Mouse (Mus musculus) hindbrain, embryonic 11.5 days (tissue): ENCODE data around the gene Krt76. TPM values are rescaled to one million over a fixed set of nuclear protein-coding genes. Genes with fewer than 3 reads are reported as not detected.

Experiments
- polyA plus RNA-seq: library from polyadenylated mRNA; unstranded; fragments of >200 nt; fragmentation: Nextera tagmentation; extraction: Ambion mirVana; gene quantifications from 2 replicates; pipeline ENCODE4 v1.2.1, GENCODE M21; 2014

Krt76 gene
- polyA plus RNA-seq, 1 experiment from 2014 or later = not detected

Other genes starting within 250 kb of the Krt76 start
- not detected in 2 replicates for gene Gm5478, start 245.5 kb downstream of the Krt76 start, polyA plus RNA-seq
- gene Krt6b, start 212.6 kb downstream of the Krt76 start, polyA plus RNA-seq = not detected in 2 replicates
- not detected in 2 replicates for gene Krt6a, start 198.6 kb downstream of the Krt76 start, polyA plus RNA-seq
- 1.8 and 1.9 TPM in 2 replicates for gene Krt5, start 180.0 kb downstream of the Krt76 start, polyA plus RNA-seq
- gene Krt71, start 149.8 kb downstream of the Krt76 start, polyA plus RNA-seq = not detected in 2 replicates
- gene Krt72, start 106.5 kb downstream of the Krt76 start, polyA plus RNA-seq = 0.10 TPM in 1 of 2 replicates, not detected in the other
- 0.08 and 0.24 TPM in 2 replicates for gene Krt73, start 90.6 kb downstream of the Krt76 start, polyA plus RNA-seq
- not detected in 2 replicates for gene Krt2, start 74.8 kb downstream of the Krt76 start, polyA plus RNA-seq
- gene Krt1, start 42.1 kb downstream of the Krt76 start, polyA plus RNA-seq = 1.5 and 1.8 TPM in 2 replicates
- not detected in 2 replicates for gene Krt77, start 23.2 kb downstream of the Krt76 start, polyA plus RNA-seq
- not detected in 2 replicates for gene Krt4, start 31.8 kb upstream of the Krt76 start, polyA plus RNA-seq
- 0.27 TPM in 1 of 2 replicates, not detected in the other for gene Krt79, start 47.4 kb upstream of the Krt76 start, polyA plus RNA-seq
- 0.11 TPM in 1 of 2 replicates, not detected in the other for gene Krt78, start 61.4 kb upstream of the Krt76 start, polyA plus RNA-seq
- 22.4 and 27.8 TPM in 2 replicates for gene Krt8, start 111.6 kb upstream of the Krt76 start, polyA plus RNA-seq
- gene Krt18, start 135.3 kb upstream of the Krt76 start, polyA plus RNA-seq = 20.5 and 22.7 TPM in 2 replicates
- 85.0 and 103 TPM in 2 replicates for gene Eif4b, start 180.9 kb upstream of the Krt76 start, polyA plus RNA-seq
- gene Tns2, start 207.5 kb upstream of the Krt76 start, polyA plus RNA-seq = 8.0 and 11.8 TPM in 2 replicates
- gene Spryd3, start 243.3 kb upstream of the Krt76 start, polyA plus RNA-seq = 10.1 and 11.9 TPM in 2 replicates